Comparison of ENCODE assay signal across 16 mouse cellular contexts in the genomic region with DNA sequence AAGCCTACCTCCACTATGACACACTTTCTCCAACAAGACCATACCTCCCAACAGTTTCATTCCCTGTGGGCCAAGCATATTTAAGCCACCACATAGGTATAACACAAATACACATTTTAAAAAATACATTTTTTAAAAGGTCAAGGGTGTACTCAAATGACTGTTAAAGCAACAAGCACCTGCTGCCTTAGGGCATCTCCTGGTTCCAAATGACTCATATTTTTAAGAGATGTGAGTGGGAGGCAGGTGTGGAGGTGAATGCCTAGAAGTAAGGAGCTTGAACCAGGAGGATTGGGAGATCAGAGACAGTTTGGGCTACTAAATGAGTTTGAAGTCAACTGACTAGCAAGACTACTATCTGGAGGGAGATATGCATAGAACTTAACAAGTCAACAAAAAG.
"Had no signal": no experiment of that assay in that cellular context is flagged by ENCODE, and none has a peak within 500 bp of the region (broad histone marks: within the 10 kb centered on the region; RNA-seq: fewer than 3 reads in every experiment).

No protein-coding gene starts in this region.

- H3K4me1 ChIP-seq: neural tube, embryonic 13.5 days; neural tube, embryonic 15.5 days; stomach, embryonic 15.5 days had no signal

- H3K36me3 ChIP-seq: neural tube, embryonic 13.5 days; neural tube, embryonic 15.5 days; stomach, embryonic 15.5 days had no signal

- H3K27ac ChIP-seq: neural tube, embryonic 13.5 days; neural tube, embryonic 15.5 days; stomach, embryonic 15.5 days; stomach, postnatal 0 days had no signal

- H3K27me3 ChIP-seq: neural tube, embryonic 13.5 days; neural tube, embryonic 15.5 days; stomach, embryonic 15.5 days had no signal

- H3K4me3 ChIP-seq: neural tube, embryonic 13.5 days; neural tube, embryonic 15.5 days; stomach, embryonic 15.5 days had no signal

- DNase-seq: retina, postnatal 1 day; right cerebral cortex, adult 18-20 months; right cerebral cortex, postnatal 14 days; right cerebral cortex, postnatal 25 days; right cerebral cortex, postnatal 4 days; spleen, adult 18-20 months; thymus, adult 18-20 months; thymus, adult 2 months; thymus, postnatal 14 days; thymus, postnatal 25 days; thymus, postnatal 36 days; thymus, postnatal 4 days had no signal

- H3K4me2 ChIP-seq: neural tube, embryonic 13.5 days; neural tube, embryonic 15.5 days; stomach, embryonic 15.5 days had no signal

- H3K9ac ChIP-seq: neural tube, embryonic 13.5 days; neural tube, embryonic 15.5 days; stomach, embryonic 15.5 days had no signal

- H3K9me3 ChIP-seq: neural tube, embryonic 13.5 days; neural tube, embryonic 15.5 days; stomach, embryonic 15.5 days had no signal
